Mouse (Mus musculus) induced T-regulatory cell, adult 2 months (primary cell): ENCODE results near the gene Prkrip1.
"Not testable (repeated sequence)": the region's sequence is repeated elsewhere in the genome, so short reads cannot be mapped to it uniquely, and the experiment has no call there.

Source experiments
- DNase-seq: peaks from one replicate; pipeline ENCODE4 v3.0.0-alpha.2; 2012; ENCODE audit warnings: low read depth

Prkrip1 gene

GRCm38 (mm10) chr5:136163807-136164474 is 34.8 kb downstream of the Prkrip1 start:
- DNase-seq: no peak

- not testable (repeated sequence) for DNase-seq
Observed at GRCm38 (mm10) chr5:136160084-136160483, 38.7 kb downstream of the Prkrip1 start.

GRCm38 (mm10) chr5:136155399-136155798 is 43.4 kb downstream of the Prkrip1 start:
- peak; percentile 64 for DNase-seq

- DNase-seq: no peak
Observed at GRCm38 (mm10) chr5:136152365-136152764, 46.4 kb downstream of the Prkrip1 start.

GRCm38 (mm10) chr5:136149134-136149576 is 49.6 kb downstream of the Prkrip1 start:
- peak; percentile 66 for DNase-seq

- DNase-seq: peak; percentile 29
Observed at GRCm38 (mm10) chr5:136147704-136148103, 51.1 kb downstream of the Prkrip1 start.

GRCm38 (mm10) chr5:136146936-136147335 is 51.8 kb downstream of the Prkrip1 start:
- peak; percentile 73 for DNase-seq

GRCm38 (mm10) chr5:136144606-136145430 is 53.9 kb downstream of the Prkrip1 start:
- no peak for DNase-seq

GRCm38 (mm10) chr5:136143161-136143755 is 55.5 kb downstream of the Prkrip1 start:
- peak; percentile 60 for DNase-seq

- peak; percentile 59 for DNase-seq
Observed at GRCm38 (mm10) chr5:136142746-136143145, 56.0 kb downstream of the Prkrip1 start.

- DNase-seq: no peak
Observed at GRCm38 (mm10) chr5:136140057-136140482, 58.7 kb downstream of the Prkrip1 start.

- DNase-seq: no peak
Observed at GRCm38 (mm10) chr5:136139393-136139792, 59.4 kb downstream of the Prkrip1 start.

- DNase-seq: peak; percentile 89
Observed at GRCm38 (mm10) chr5:136137658-136138274, 61.0 kb downstream of the Prkrip1 start.

GRCm38 (mm10) chr5:136136292-136136990 is 62.3 kb downstream of the Prkrip1 start:
- DNase-seq: no peak

- DNase-seq: peak; percentile 99
Observed at GRCm38 (mm10) chr5:136135571-136136291, 63.0 kb downstream of the Prkrip1 start, which contains the start of the genes Lrwd1 and Alkbh4. Lrwd1 (minus strand) TSS chr5:136136074. Alkbh4 (plus strand) TSS chr5:136136146.
